7 mouse cellular contexts compared by ENCODE assay signal in genomic region chr1:24679071-24679470, GRCm38 (mm10). TPM values are rescaled to one million over a fixed set of nuclear protein-coding genes. Genes with fewer than 3 reads are reported as not detected.
DNase-seq lines count a peak whose midpoint lies in the region; ATAC-seq and TF ChIP-seq lines count a peak whose summit lies in the region.

No protein-coding gene starts in this region.

- 3% methylated on average over 13 of the region's 13 CpGs for WGBS in forebrain, embryonic 14.5 days
- WGBS in limb, embryonic 15.5 days: 2% methylated on average over 12 of the region's 13 CpGs

- peak overlapping the region; percentile 34 for H3ac ChIP-seq in myocyte (ENCODE audit: control insufficient read depth, insufficient read length)

- peaks cover 28% of the 10 kb centered on the region for H3K79me2 ChIP-seq in myocyte (ENCODE audit: control insufficient read depth, insufficient read depth)

- peak overlapping the region; percentile 76 for H3K4me3 ChIP-seq in forebrain, embryonic 14.5 days (ENCODE audit: low read depth, low read length)
- H3K4me3 ChIP-seq in limb, embryonic 15.5 days: peak overlapping the region; percentile 82
- H3K4me3 ChIP-seq in myocyte: peak overlapping the region; percentile 83

- peak overlapping the region; percentile 76 for H3K27ac ChIP-seq in forebrain, embryonic 14.5 days (ENCODE audit: low read depth, low read length)
- peak overlapping the region; percentile 75 for H3K27ac ChIP-seq in limb, embryonic 15.5 days

- H3K4me2 ChIP-seq in forebrain, embryonic 14.5 days (ENCODE audit: low read length): peak overlapping the region; percentile 69
- peak overlapping the region; percentile 55 for H3K4me2 ChIP-seq in limb, embryonic 15.5 days
- H3K4me2 ChIP-seq in myocyte (ENCODE audit: low read depth): peak overlapping the region; percentile 76

- no peak for TF ChIP-seq POLR2A in myocyte (IDR thresholded peaks at IDR 0.05; ENCODE audit: insufficient read length, low read depth)

- no peaks in the 10 kb centered on the region for H3K9me3 ChIP-seq in forebrain, embryonic 14.5 days (replicated peaks; ENCODE audit: control insufficient read depth, low read length)
- H3K9me3 ChIP-seq in limb, embryonic 15.5 days: no peaks in the 10 kb centered on the region

- DNase-seq in 416B (ENCODE audit: low read depth): peak; percentile 33
- DNase-seq in CD4-positive, CD25-positive, alpha-beta regulatory T cell, adult 2 months (ENCODE audit: low read depth, low spot score): peak; percentile 74
- DNase-seq in forebrain, embryonic 14.5 days (ENCODE audit: low spot score): no peak
- no peak for DNase-seq in urinary bladder, adult 18-20 months (ENCODE audit: low spot score in 2 of 2)
- DNase-seq in Muller cell, postnatal 12 days (ENCODE audit: inconsistent ontology term): no peak

- no peaks in the 10 kb centered on the region for H3K36me3 ChIP-seq in forebrain, embryonic 14.5 days (ENCODE audit: control insufficient read depth, insufficient read depth, low read length)
- no peaks in the 10 kb centered on the region for H3K36me3 ChIP-seq in limb, embryonic 15.5 days
- H3K36me3 ChIP-seq in myocyte (ENCODE audit: control insufficient read depth, insufficient read depth): no peaks in the 10 kb centered on the region

- no peaks in the 10 kb centered on the region for H3K27me3 ChIP-seq in forebrain, embryonic 14.5 days (replicated peaks; ENCODE audit: control insufficient read depth, insufficient read depth, low read length)
- H3K27me3 ChIP-seq in limb, embryonic 15.5 days: no peaks in the 10 kb centered on the region
- no peaks in the 10 kb centered on the region for H3K27me3 ChIP-seq in myocyte (ENCODE audit: control insufficient read depth, insufficient read depth, insufficient read length)

- no peak for ATAC-seq in forebrain, embryonic 14.5 days
- no peak for ATAC-seq in limb, embryonic 15.5 days (ENCODE audit: insufficient number of reproducible peaks, low FRiP score, low TSS enrichment, low read depth)

- peak overlapping the region; percentile 88 for H3K9ac ChIP-seq in forebrain, embryonic 14.5 days (ENCODE audit: low read length)
- H3K9ac ChIP-seq in limb, embryonic 15.5 days: peak overlapping the region; percentile 86

- H3K4me1 ChIP-seq in forebrain, embryonic 14.5 days (ENCODE audit: control insufficient read depth, insufficient read depth, low read length): peaks cover 4% of the 10 kb centered on the region
- peaks cover 4% of the 10 kb centered on the region; the same call in 1 of the 2 replicates for H3K4me1 ChIP-seq in limb, embryonic 15.5 days

TF ChIP-seq in myocyte, 11 proteins besides CTCF, POLR2A, EP300 and RAD21:
- TF ChIP-seq TCF12 (IDR thresholded peaks at IDR 0.05; ENCODE audit: insufficient read depth, poor library complexity, severe bottlenecking) (no peak), TCF3 (IDR thresholded peaks at IDR 0.05; ENCODE audit: insufficient read length, low read depth) (no peak), POLR2AphosphoS2 (IDR thresholded peaks at IDR 0.05; ENCODE audit: insufficient read length, low read depth) (no peak), MAX (IDR thresholded peaks at IDR 0.05; ENCODE audit: low read depth) (no peak), MYOD1 (IDR thresholded peaks at IDR 0.05; ENCODE audit: control insufficient read depth in 1 of 3, insufficient read length in 2 of 3, low read depth in 2 of 3) (no peak), E2F4 (IDR thresholded peaks at IDR 0.05; ENCODE audit: insufficient read depth) (no peak), REST (IDR thresholded peaks at IDR 0.05; ENCODE audit: insufficient read depth, insufficient read length) (no peak), CEBPB (IDR thresholded peaks at IDR 0.05; ENCODE audit: insufficient read depth, poor library complexity, severe bottlenecking) (no peak), USF1 (IDR thresholded peaks at IDR 0.05; ENCODE audit: low read depth) (no peak), SRF (IDR thresholded peaks at IDR 0.05; ENCODE audit: control insufficient read depth, insufficient read length, low read depth) (no peak), MYOG (IDR thresholded peaks at IDR 0.05; ENCODE audit: control insufficient read depth in 1 of 3, insufficient read depth in 1 of 3, insufficient read length in 2 of 3, low read depth in 2 of 3) (no peak)

RNA-seq across cellular contexts. Expression of gene Lmbrd1, which starts 0.6 kb away (rescaled TPM):
- polyA plus RNA-seq in forebrain, embryonic 14.5 days (2014; fragmentation: Nextera tagmentation; extraction: Ambion mirVana): 33.7 and 42.6 TPM in 2 replicates
- 28.1 and 34.3 TPM in 2 replicates for polyA plus RNA-seq in limb, embryonic 15.5 days (2015; fragmentation: Nextera tagmentation; extraction: Ambion mirVana)
- 26.6 TPM for polyA plus RNA-seq in myocyte (2012; fragmentation: generic; extraction: Trizol)

Comparison
In these comparisons a context has a peak if more than half of its experiments do, and no peak if none do; other contexts are left out.
1. DNase-seq: peak in 416B (single experiment) and CD4-positive, CD25-positive, alpha-beta regulatory T cell, adult 2 months (single experiment); none in forebrain, embryonic 14.5 days (single experiment), urinary bladder, adult 18-20 months (0 of 2) and Muller cell, postnatal 12 days (single experiment).
2. Peak in every context shown above with its lines, with median percentiles within 50 percentile points of each other: H3K4me2 ChIP-seq and H3K4me3 ChIP-seq.